ENCODE assay signal across 15 mouse cellular contexts in genomic region chr3:34559841-34560703, GRCm38 (mm10).
DNase-seq lines count a peak whose midpoint lies in the region; ATAC-seq lines count a peak whose summit lies in the region.
"Had no signal": no experiment of that assay in that cellular context is flagged by ENCODE, and none has a peak within 500 bp of the region (broad histone marks: within the 10 kb centered on the region; RNA-seq: fewer than 3 reads in every experiment).

No protein-coding gene starts in this region.

- no peaks in the 10 kb centered on the region for H3K36me3 ChIP-seq in heart, embryonic 12.5 days
- no peaks in the 10 kb centered on the region for H3K36me3 ChIP-seq in forebrain, embryonic 14.5 days (ENCODE audit: control insufficient read depth, insufficient read depth, low read length)
- H3K36me3 ChIP-seq in midbrain, embryonic 10.5 days = no peaks in the 10 kb centered on the region
- H3K36me3 ChIP-seq: limb, embryonic 13.5 days had no signal

- H3K27ac ChIP-seq in heart, embryonic 12.5 days (ENCODE audit: poor library complexity, severe bottlenecking) = no peak overlapping the region
- H3K27ac ChIP-seq in forebrain, embryonic 14.5 days (ENCODE audit: low read depth, low read length) = peak overlapping the region; percentile 90
- H3K27ac ChIP-seq in midbrain, embryonic 10.5 days (replicated peaks) = peak overlapping the region; percentile 90
- H3K27ac ChIP-seq: limb, embryonic 13.5 days had no signal

- no peak overlapping the region for H3K4me2 ChIP-seq in heart, embryonic 12.5 days
- H3K4me2 ChIP-seq in forebrain, embryonic 14.5 days (ENCODE audit: low read length) = peak overlapping the region; percentile 53
- H3K4me2 ChIP-seq: limb, embryonic 13.5 days; lung, embryonic 14.5 days had no signal

- no peak overlapping the region for H3K9ac ChIP-seq in heart, embryonic 12.5 days
- H3K9ac ChIP-seq in forebrain, embryonic 14.5 days (ENCODE audit: low read length) = peak overlapping the region; percentile 63
- H3K9ac ChIP-seq: limb, embryonic 13.5 days; lung, embryonic 14.5 days had no signal

- no peak for ATAC-seq in heart, embryonic 12.5 days (ENCODE audit: insufficient number of reproducible peaks, low FRiP score)
- ATAC-seq in forebrain, embryonic 14.5 days = peak; percentile 42
- ATAC-seq in cerebellum, adult (ENCODE audit: insufficient number of reproducible peaks, low FRiP score, low TSS enrichment) = no peak

- 79% methylated on average over 13 of the region's 13 CpGs for WGBS in heart, embryonic 12.5 days
- 12% methylated on average over 13 of the region's 13 CpGs for WGBS in forebrain, embryonic 14.5 days
- 24% methylated on average over 13 of the region's 13 CpGs for WGBS in midbrain, embryonic 10.5 days

- peak; percentile 71 for DNase-seq in heart, adult 11 months
- DNase-seq in forebrain, embryonic 14.5 days (ENCODE audit: low spot score) = peak; percentile 62
- peak; percentile 60 for DNase-seq in midbrain, embryonic 10.5 days (ENCODE audit: low spot score)
- DNase-seq in retina, embryonic 14.5 days (ENCODE audit: low spot score) = peak; percentile 49
- no peak for DNase-seq in left cerebral cortex, postnatal 14 days (ENCODE audit: low spot score in 2 of 2)
- DNase-seq in cerebellum, postnatal 25 days = no peak
- DNase-seq: cerebellum, adult 9-11 months; heart, postnatal 14 days; kidney, adult 9 months; layer of hippocampus, adult 9-11 months; lung, embryonic 14.5 days; spleen, adult 18-20 months had no signal

- intact Hi-C loops in left cerebral cortex, postnatal 14 days (cut with DNase I) = loop anchor here (5.0 kb wide), 2 partner anchors 82 to 118 kb away; no protein-coding TSS in a partner anchor

- H3K27me3 ChIP-seq in heart, embryonic 12.5 days (replicated peaks) = no peaks in the 10 kb centered on the region
- no peaks in the 10 kb centered on the region for H3K27me3 ChIP-seq in forebrain, embryonic 14.5 days (replicated peaks; ENCODE audit: control insufficient read depth, insufficient read depth, low read length)
- H3K27me3 ChIP-seq in midbrain, embryonic 10.5 days (ENCODE audit: low read depth, poor library complexity, severe bottlenecking) = no peaks in the 10 kb centered on the region
- H3K27me3 ChIP-seq: limb, embryonic 13.5 days had no signal

- H3K4me3 ChIP-seq in heart, embryonic 12.5 days = no peak overlapping the region
- peak overlapping the region; percentile 21 for H3K4me3 ChIP-seq in forebrain, embryonic 14.5 days (ENCODE audit: low read depth, low read length)
- H3K4me3 ChIP-seq in midbrain, embryonic 10.5 days = peak overlapping the region; percentile 55
- H3K4me3 ChIP-seq: limb, embryonic 13.5 days had no signal

- no peaks in the 10 kb centered on the region for H3K9me3 ChIP-seq in heart, embryonic 12.5 days (replicated peaks)
- no peaks in the 10 kb centered on the region for H3K9me3 ChIP-seq in forebrain, embryonic 14.5 days (replicated peaks; ENCODE audit: control insufficient read depth, low read length)
- H3K9me3 ChIP-seq in midbrain, embryonic 10.5 days (replicated peaks) = no peaks in the 10 kb centered on the region
- H3K9me3 ChIP-seq: limb, embryonic 13.5 days had no signal

- 0 out of 2 replicates have a peak, but pooled peaks cover 2% of the 10 kb centered on the region for H3K4me1 ChIP-seq in heart, embryonic 12.5 days (replicated peaks)
- peaks cover 14% of the 10 kb centered on the region for H3K4me1 ChIP-seq in forebrain, embryonic 14.5 days (ENCODE audit: control insufficient read depth, insufficient read depth, low read length)
- peaks cover 63% of the 10 kb centered on the region for H3K4me1 ChIP-seq in midbrain, embryonic 10.5 days
- H3K4me1 ChIP-seq: limb, embryonic 13.5 days had no signal

Comparison
In these comparisons a context has a peak if more than half of its experiments do, and no peak if none do; other contexts are left out.
1. DNase-seq: peak in heart, adult 11 months (single experiment), forebrain, embryonic 14.5 days (single experiment), midbrain, embryonic 10.5 days (single experiment) and retina, embryonic 14.5 days (single experiment); none in left cerebral cortex, postnatal 14 days (0 of 2) and cerebellum, postnatal 25 days (0 of 2).